Mouse (Mus musculus) left cerebral cortex, postnatal 25 days (tissue): Measurements from ENCODE around the gene Sptlc3. TPM values are rescaled to one million over a fixed set of nuclear protein-coding genes. Genes with fewer than 3 reads are reported as not detected.

Experiments used
- DNase-seq, 2 experiments: peaks; one replicate each; pipeline ENCODE4 v3.0.0; 2022; ENCODE audit warnings: low spot score in 2 of 2, mixed read lengths in 1 of 2
- intact Hi-C: fragments of 180-260 bp; cut with DNase I; formaldehyde crosslinking; loops from one replicate; pipeline ENCODE4 v1.15.1; 2025
- total RNA-seq, 2 experiments: library from RNA; stranded (reverse); gene quantifications; 2 replicates each; pipeline ENCODE4 v1.2.3; 2021

Gene Sptlc3
- not detected for total RNA-seq

DNA sequence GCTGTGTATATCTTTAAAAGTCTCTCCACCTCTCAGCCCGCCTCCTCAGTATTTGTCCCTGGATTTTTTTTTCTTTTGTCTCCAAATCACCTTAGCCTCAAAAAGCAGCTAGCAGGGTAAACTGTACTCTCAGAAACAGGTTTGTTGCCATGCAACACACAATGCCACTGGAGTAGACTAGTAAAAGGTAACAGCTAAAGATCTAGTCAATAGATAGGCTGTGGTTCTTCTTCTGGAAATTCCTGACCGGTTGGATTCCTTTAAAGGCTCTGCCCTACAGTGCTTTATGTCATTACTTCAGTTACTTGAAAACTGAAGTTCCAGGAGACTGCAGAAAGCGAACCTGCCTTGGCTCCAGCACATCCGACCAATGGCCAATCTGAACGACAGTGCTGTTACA is at the start of gene Sptlc3:
TSS of gene Sptlc3 (plus strand) at position 78 of the 400 bp plus-strand sequence.
- intact Hi-C loops, result no loop called here
- DNase-seq, result no peak

DNA sequence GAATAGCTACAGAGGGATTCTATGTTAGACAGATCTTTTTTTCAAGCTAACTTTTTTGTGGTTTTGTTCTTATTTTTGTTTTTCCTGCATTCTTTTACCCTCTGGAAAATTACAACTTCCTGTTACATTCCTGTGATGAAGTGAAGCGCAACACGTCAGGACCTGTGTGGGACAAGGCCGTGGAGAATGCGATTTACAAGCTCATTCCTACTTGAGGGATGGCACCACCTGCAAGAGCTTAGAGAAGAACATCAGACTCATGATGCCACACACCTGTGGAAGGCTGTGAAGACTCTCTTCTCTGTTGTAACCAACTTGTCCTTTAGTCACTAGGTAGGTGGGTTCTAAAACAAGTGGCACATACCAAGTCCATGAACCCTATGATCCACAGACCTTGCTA is 26.0 kb upstream of the Sptlc3 start:
- no peak for DNase-seq
- intact Hi-C loops, result no loop called here

DNA sequence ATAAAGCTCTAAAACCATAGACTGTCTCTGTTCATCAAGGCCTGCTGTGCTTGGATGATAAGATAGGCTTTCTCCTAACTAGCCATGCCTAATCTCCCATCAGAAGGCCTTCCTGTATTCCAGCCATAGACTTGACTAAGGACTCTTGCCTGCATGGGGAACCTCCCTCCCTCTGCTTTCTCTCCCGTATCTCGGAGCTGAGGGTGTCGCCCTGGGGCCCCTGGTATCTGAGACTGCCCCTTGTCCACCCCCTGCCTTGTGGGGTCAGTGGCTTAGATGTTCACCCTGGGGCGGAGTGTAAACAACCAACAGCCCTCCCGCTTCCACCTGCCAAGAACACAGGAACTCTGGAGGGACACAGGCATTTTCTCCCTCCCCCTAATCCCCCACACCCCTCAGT is 5.0 kb upstream of the Sptlc3 start:
- DNase-seq, result no peak
- intact Hi-C loops, result no loop called here

DNA sequence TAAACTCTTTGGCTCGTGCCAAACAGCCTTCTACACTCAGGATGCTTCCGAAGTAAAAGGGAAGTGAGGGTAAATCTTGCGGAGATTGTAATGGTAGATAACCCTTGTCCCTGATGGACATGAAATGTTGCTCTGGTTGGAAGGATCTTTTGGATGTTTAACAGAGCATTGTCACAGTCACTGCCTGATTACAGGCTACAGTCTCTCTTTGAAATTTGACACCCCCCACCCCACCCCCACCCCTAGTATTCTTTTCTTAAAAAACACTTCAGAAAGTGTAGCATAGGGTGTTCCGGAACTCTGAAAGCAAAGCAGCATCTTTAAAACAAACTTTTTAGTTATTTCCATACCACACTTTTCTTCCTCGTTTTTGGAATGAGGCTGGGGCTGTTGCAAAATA is 916 bp downstream of the Sptlc3 start:
- intact Hi-C loops, result no loop called here
- DNase-seq, result no peak

DNA sequence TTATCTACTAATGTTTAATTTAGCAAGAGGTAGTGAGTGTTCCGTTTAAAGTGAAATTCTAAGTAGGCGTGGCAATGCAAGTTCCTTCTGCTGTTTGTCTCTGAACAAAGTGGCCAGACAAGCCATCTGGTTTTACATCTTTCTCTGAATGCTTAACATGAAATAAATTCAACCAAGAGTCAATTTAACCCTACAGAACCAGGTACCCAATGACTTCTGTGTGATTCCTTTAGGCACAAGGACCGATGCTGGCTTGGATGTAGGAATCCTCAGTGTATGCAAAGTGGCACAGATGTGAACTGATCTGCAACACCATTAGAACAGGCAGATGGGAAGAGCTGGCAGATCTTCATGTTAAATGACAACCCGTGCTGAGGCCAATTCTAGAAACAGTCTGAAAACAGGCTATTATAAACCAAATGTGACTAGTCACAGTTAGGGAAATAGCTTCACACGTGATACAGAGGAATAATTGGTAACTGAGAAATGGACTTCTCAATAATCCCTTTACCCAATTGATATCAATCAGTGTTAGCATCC is 68.3 kb downstream of the Sptlc3 start:
- peak in 1 of 2 experiments; percentile 2 for DNase-seq
- intact Hi-C loops, result no loop called here

DNA sequence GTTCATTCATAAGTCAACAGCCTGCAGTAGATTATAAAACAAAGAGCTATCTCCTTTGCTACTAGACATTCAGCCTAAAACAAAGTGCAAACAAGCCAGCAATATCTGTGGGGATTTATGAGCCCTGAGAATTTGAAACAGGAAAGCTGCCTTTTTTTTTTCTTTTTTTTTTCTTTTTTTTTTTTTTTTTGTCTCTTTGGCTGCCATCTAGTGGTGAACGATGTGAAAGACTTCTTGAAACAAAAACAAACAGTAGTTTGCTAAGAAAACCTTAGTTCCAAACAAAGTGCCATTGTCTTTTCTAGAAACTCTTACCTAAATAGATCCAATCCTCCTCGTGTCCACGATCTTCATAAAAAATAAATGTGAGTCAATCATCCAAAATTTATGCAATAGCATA is 85.6 kb downstream of the Sptlc3 start:
- no peak for DNase-seq
- intact Hi-C loops, result loop anchor here (1.0 to 10.0 kb wide), 3 partner anchors 156 to 1594 kb away; no protein-coding TSS in a partner anchor

DNA sequence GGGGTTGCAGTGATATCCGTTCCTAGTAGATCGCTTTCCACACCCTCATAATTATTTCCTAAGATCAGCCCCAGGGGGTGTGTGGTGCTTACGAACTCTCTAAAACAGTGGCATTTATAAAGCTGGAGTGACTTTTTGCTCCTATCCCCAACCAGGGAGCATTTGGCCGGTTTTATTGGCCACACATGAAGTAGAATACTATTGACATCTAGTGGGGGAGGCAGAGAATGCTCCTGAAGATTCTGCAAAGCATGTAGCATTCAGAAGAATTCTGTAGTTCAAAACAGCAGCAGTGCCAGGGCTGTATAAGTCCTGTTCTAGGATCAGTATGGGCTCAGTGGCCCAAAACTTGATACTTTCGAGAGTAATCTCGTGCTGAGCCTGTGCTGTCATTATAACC is 89.1 kb downstream of the Sptlc3 start:
- intact Hi-C loops, result loop anchor here (10.0 kb wide), 1 partner anchor 572 kb away; the partner anchor contains the start of gene Gm17374
- DNase-seq, result no peak

DNA sequence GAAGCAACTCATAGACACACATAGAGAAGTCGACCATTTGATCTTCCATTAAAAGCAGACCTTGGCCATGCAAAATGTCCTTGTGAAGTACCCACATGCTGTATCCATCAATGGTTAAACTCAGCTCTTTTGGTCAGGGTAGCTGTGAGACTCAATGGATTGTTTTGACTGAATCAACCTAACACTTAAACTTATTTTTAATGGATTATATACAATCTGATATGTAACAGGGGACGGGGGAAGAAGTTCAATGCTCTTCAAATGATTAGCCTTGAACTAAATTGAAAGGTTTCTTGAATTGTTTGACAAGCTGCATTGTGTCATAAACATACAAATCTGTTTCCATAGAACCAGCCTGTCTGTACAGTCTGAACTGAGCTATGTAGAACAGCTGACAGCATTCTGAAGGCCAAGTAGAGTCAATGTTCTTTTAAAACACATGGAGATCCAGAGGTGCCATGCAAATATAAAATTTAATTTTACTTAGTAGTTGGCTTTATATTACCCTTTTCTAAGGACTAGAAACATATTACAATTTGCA is 94.0 kb downstream of the Sptlc3 start:
- intact Hi-C loops, result loop anchor here (10.0 kb wide), 1 partner anchor 567 kb away; the partner anchor contains the start of gene Gm17374
- DNase-seq, result no peak

DNA sequence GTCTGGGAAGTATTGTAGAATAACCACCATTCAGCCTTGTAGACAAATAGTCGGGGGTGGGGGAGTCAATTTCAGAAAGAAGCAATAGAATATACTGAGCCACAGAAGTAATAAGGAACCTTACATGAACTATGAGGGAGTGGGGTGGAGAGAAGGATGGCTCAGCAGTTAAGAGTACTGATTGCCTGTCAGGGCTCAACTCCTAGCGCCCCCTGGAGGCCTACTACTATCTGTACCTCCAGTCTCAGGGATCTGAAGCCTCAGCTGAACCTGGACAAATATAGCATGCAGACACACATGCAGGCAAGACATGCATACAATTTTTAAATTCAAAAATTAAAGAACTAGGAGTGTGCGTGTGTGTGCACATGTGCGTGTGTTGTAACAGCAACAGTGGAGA is 96.2 kb downstream of the Sptlc3 start:
- DNase-seq, result peak; percentile 32 to 47
- intact Hi-C loops, result loop anchor here (5.0 to 10.0 kb wide), 2 partner anchors 377 to 565 kb away; partner anchors contain the start of gene Gm17374

DNA sequence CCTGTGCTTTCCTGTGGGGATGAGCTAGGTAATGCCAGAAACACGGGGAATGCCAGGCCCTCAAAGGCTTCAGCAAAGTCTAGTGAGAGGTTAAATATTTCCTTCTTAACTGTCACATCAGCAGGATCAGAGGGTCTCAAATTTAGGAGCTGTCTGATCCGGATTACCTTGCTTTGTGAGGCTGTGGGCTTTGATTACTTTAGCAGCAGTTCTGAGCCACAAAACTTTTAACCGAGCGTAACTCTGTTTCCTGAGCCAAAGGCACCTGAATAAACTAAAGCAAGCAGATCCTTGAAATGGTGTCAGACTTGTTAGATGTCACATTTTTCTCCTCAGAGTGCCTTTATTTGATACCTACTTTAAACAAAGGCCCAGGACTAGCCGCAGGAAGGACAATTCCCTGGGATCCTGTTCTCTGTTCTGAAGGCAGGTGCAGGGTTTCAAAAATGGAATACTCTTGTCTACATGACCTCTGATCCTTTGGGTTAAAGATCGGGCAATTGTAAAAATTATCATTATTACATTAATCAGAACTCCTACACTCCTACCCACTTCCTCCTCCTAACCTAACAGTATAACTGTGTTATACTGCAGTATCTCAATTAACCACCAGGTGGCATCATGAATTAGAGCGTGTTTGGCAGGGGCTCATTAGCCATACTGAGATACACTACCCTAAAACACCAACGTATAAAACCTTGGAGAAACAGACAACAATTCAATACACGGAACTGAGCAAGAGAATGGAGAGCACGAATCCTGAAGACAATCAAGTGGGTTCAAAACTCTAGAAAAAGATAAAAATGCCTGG is 97.4 kb downstream of the Sptlc3 start:
- intact Hi-C loops, result loop anchor here (1.0 to 5.0 kb wide), 2 partner anchors 131 to 376 kb away; no protein-coding TSS in a partner anchor
- peak; percentile 16 to 49 for DNase-seq

DNA sequence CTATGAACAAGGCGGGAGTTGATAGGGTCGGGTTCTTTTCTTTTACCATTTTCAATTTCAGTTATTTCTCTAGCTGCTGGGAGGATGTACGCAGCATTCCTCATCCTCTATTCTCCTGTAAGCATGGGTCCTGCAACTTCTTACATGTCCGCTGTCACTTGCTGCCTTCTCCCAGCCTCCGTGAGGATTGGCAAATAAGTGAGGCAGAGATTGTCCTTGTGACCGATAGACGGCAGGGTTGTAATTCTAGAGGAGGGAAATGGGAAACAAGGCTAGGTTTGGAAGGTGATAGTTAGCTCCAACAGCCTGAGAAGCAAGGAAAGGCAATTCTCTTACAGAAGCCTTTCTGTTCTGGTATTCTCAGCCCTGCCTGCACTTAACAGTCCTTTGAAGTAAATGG is 98.4 kb downstream of the Sptlc3 start:
- no peak for DNase-seq
- intact Hi-C loops, result loop anchor here (5.0 kb wide), 1 partner anchor 375 kb away; no protein-coding TSS in a partner anchor

DNA sequence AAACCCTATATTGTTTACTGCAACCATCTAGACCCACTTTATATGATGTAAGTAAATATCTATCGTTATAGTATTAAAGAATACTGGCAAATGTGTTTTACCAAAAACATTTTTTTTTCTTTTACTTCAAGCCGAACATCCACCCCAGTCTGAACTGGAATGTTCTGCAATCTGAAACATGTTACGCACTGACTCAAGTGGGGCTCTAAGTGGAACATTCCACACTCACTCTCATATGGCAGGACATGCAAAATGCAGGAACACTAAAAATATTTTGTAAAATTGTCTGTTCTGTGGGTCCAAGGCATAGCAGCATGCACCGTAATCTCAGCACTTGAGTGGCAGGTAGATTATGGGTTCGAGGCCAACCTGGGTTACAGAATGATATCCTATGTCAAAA is 103.5 kb downstream of the Sptlc3 start:
- DNase-seq, result no peak
- intact Hi-C loops, result no loop called here

DNA sequence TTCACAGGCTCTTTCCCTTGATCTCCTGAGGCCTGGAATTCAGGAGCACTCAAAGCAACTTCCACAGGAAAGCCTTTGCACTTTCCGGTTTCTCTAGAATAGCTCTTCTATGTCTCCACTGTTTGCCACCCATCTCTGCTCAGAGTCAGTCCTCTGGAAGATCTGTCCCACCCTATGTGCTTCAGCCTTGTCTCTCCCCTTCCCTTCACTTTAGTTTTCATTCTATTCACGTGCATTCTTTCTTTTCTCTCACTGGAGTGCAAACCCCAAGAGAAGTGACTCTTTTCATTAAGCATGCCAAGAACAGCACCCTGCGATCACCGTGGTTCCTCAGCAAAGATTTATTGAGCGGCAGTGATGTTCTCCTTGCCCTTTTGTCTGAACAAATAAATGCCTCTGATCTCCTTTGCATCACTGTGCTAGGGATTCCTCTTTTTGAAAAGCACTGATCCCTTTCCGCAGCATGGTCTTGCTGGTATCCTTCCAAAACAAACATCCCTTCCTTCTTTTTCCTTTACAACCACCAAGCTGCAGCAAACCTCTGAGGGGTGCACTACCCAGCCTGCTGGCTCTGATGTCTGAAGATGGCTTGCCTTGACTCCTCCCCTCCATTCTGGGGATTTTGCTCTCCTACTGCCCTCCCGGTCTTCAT is 108.0 kb downstream of the Sptlc3 start:
- intact Hi-C loops, result no loop called here
- DNase-seq, result no peak

DNA sequence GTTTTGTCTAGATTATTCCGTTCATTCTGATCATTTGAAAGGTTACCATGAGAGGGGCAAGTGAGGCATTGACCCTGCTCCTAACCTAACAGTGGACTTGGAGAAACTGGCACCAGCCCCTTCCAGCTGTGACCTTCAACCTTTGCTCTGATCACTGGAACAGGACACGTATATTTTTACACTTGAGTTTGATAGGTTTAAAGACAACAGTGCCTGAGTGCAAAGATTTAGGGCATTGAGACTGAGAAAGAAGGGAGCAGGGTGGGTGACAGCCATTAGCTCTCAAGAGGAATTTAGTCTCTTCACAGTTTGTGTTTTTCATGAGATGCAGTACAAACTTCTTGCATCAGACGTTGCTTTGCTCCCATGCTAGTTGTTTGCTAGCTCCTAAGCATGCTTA is 114.5 kb downstream of the Sptlc3 start:
- intact Hi-C loops, result no loop called here
- DNase-seq, result no peak

DNA sequence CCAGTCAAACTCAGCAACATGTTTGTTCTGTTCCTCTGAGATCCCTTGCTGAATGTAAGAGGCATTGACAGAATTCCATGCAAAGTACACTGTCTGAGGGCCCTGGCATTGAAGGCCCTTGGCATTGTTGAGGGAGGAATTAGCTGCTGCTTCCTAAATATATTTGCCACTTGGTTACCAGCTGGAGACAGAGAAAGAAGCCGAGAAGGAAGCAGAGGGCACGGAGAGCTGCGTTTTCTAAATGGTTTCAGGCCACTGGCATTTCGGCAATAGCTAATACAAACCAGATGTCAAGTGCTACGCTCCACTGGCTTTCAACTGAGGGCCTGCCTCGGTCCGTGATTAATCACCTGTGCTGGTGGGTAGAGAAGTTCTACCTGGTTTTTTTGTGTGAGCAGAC is 115.1 kb downstream of the Sptlc3 start:
- no peak for DNase-seq
- intact Hi-C loops, result no loop called here

DNA sequence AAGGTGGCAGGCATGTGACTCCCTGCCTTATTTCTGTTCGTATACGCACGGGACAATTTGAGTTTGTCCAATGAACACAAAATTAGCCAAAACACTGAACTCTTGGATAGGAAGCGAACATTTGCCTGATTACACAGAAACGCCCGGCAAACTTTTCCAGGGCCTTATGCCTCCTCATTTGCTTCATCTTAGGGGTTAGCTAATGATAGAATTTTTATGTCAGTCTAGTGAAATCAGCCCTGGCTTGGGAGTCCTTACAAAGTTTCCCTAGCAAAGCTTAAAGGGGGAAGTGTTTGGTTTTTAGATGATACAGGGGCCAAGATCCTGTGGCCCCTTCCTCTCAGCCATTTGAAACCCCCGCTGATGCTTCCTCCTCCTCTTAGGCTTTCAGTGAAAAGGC is 115.5 kb downstream of the Sptlc3 start:
- no peak for DNase-seq
- intact Hi-C loops, result no loop called here

DNA sequence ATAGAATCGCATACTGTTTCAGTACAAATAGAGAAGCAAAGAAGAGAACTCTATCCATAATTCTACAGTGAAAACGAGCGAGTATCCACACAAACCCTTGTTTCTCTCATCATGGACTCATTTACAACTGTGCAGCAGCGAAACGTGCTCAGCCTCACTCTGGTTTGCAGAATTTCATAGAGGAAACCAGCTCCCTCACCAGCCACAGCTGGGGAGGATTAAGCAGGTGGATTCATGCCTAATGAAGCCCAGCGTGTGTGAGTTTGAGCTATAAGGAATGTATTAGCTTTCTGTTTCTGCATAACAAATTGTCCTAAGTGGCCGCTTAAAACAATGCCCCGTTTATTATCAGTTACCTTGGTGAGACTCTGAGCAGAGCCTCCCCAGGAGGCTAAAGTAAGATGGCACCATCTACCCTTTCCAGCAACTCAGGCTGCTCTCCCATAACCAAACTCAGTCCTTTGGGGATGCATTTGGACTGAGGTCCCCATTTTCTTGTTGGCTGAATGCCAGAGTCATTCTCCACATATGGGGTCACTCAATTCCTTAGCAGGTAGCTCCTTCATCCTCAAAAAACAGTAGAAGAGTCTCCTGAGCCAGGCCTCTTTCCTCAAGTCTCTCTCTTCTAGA is 116.1 kb downstream of the Sptlc3 start:
- no peak for DNase-seq
- intact Hi-C loops, result no loop called here

DNA sequence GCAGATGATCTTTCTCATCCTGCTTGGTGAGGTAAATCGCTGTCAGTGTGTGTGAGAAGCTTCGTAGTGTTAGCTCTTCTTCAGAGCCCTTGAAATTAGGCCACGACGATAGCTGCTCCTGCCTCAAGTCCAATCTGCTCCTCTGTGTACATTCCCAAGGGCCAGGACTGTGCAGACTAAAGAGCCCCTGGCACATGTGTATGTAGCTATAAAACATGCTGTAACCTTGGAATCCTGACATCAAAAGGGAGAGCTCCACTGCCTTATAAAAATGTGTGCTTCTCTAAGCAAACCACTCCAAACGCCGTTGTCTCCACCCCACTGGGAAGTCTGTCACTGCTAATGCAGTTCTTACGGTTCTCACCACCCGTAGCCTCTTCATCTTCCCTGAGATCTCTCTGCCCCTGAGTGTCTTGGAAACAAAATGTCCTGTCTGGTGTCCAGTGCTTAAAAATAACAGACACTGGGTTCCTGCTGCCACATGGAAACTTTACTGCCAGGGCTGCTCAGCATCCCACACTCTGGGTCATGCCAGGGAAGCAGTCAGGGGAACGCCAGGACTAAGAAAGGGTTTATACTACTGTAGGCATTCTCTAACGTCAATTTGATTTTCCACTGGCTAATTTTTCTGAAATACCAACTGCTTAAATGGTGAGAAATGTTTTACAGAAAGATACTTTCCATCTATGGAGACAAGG is 118.8 kb downstream of the Sptlc3 start:
- intact Hi-C loops, result no loop called here
- no peak for DNase-seq

DNA sequence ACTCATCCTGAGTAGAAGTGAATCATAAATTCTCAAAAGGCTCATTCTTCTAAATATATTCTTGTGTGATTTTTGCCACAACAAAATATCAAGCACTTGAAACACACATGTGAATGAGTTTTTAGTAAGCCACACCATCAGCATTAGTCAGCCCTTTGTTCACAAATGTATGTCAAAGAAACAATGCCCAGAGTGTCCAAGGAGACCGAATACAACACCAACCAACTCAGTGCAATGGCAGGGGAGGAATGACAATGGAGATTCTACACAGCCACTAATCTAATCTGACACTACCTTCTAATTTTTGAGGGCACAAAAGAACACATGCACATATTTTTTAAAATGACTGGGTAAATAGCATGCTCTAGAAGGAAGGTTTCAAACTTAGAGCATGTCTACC is 132.8 kb downstream of the Sptlc3 start:
- intact Hi-C loops, result no loop called here

More for the DNA sequence above, 132.8 kb downstream of the Sptlc3 start:
- DNase-seq, result no peak
